Mouse (Mus musculus) heart, postnatal 10 days (tissue): ENCODE results near the gene Pdzd4. TPM values are rescaled to one million over a fixed set of nuclear protein-coding genes. Genes with fewer than 3 reads are reported as not detected.

Experiments used
- DNase-seq, 2 experiments: peaks; one replicate each; pipeline ENCODE4 v3.0.0; 2021
- intact Hi-C: fragments of 180-260 bp; cut with DNase I; formaldehyde crosslinking; loops from one replicate; pipeline ENCODE4 v1.15.1; 2025
- total RNA-seq, 2 experiments: library from RNA; stranded (reverse); gene quantifications; 2 replicates each; pipeline ENCODE4 v1.2.3; 2021

Pdzd4 gene
- 1 to 10 TPM; 2.7 to 2.9 TPM for total RNA-seq

DNA sequence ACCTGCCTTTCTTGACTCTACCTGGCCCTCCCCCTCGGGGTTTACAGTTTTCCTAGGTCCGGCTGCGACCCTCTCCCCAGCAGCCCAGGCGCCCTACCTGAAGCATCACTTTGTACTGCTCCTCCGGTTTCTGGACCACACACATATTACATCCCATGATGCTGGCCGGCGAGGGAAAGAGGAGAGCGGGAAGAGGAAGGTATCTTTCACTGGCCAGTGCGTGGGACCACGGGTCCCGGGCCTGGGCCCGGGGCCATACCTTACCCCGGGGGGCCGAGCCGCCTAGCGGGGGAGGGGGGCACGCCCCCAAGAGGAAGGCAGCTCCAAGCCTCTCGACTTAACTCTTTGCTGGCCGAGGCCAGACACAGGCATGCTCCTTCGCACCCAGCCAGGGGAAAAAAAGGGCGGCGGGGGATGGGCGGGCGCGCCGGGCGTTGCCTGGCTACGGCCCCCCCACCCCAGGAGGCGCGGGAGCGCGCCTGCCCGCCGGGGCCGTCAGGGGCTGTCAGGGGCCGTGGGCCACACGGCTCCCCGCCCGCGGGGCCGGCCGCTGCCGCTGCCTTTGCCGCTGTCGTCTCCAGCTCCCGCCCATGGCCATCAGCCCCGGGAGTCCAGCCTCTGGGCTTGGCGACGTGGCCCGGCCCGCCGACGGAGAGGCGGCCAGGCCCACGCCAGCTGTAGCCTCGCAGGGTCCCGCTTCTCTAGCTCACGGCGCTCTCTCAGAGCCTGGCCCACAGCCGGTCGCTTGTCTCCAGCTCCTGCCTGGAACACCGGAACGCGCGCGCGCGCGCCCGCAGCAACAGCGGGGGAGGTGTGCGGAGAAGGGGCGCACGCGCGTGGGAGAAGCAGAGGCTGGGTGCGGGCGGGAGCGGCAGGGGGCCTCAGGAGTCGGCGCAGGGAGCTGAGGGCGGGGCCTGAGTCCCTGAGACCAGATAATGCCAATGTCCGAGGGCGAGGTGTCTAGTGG is at the start of gene Pdzd4:
Gene Pdzd4 (minus strand): TSS at position 785 of the 967 bp plus-strand sequence.
- DNase-seq = peak; percentile 37 to 60
- intact Hi-C loops = no loop called here

DNA sequence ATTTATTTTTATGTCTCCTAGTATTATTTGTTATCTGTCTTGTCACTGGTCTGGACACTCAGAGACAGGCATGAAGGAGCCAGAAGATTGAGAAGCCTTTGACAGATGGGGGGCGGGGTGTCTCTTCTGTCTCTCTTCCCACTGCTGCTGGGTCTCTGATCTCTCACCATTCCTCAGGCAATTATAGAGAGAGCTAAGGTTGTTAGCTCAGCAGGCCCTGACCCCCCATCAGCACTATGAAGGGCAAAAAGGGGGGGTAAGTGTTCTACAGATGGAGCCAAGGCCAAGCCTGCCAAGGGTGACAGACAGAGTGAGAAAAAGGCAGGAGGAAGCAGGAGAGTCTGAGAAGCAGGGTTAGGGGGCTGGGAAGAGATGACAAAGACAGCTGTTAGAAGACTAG is 47.2 kb upstream of the Pdzd4 start:
- intact Hi-C loops = no loop called here
- DNase-seq = no peak

DNA sequence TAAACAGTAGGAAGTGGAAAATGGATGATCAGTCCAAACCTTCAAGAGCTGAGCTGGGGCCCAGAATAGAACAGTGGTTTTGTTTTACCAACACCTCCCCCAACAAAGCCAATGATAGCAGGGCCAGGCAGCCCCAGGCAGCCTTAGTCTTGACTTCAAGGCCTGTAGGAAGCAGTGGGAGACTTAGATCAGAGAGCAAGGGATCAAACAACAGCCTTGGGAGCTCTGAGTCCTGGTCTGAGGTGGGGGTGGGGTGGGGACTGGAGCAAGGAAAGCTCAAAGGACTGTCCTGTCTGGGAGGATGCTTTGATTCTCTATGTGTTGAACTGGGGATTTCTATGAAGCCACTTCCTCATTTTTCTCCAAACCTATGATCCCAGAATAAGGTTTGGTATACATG is 46.7 kb upstream of the Pdzd4 start:
- no peak for DNase-seq
- intact Hi-C loops = no loop called here

DNA sequence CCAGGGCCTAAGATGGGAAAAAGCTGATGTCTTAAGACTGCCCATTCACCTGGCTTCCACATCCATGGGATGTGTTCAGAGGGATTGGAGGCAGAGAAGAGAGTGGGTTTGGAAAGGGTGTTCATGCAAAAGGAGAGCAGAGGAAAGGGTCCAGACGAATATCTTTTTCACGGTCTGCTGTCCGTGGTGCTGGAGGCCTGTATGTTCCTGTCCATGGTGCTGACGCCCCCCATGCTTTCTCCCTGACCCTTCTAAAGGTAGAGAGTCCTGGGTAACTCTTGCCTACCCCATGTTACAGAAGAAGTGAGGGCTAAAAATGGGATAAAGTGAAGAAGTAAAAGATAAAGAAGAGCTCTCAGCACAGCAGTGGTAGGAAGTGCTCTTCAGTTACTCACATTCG is 44.6 kb upstream of the Pdzd4 start:
- DNase-seq = peak; percentile 24 to 65
- intact Hi-C loops = no loop called here

DNA sequence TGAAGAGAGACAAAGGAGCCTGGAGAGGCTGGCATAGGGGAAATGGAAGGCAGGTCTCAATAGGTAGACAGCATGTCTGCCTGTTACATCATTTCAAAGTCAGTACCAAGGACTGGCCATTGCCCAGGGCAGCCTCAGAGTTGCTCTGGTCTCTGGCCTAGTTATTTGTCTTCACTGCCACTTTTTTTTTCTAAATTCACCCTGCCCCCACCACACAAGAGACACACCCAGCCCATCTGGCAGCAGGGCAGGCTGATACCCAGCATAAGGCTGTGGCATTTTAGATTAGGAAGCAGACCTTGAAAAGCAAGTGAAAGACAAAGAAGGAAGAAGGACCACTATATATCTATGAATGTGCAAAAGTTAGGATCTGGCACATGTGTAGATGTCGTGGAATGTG is 43.1 kb upstream of the Pdzd4 start:
- intact Hi-C loops = no loop called here
- no peak for DNase-seq

DNA sequence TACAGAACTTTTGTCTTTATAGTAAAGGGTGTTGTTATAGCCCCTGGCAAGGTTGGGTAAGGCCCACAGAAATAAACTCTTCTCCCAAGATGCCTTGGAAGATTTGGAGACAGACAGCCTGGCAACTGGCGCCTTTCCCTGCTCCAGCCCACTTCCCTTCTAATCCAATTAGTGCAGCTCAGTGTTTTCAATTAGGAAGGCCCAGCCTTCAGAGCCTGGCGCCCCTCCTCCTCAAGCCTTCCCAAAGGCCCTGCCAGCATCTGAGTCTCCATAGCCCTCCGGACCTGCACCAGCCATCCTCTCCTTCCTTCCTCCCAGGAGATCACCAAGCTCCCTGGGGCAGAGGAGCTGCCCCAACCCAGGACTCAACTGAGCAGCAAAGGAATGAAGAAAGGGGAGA is 42.5 kb upstream of the Pdzd4 start:
- no peak for DNase-seq
- intact Hi-C loops = no loop called here

DNA sequence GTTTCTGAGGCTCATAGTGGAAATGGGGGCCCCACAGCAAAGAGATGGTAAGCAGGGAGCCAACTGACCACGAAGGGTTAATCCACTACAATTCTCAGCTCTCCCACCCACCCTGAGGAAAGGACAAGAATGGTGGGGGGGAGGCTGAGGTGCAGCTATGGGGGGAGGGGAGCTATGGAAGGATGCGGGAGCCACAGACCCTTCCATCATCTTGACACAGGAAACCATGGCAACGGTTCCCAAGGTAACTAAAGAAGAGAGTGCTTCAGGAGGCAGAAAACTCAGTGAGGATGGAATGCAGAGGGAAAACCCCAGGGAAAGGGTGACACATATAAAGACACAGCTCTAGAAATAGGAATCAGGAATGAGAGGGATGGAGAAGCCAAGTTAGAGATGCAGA is 39.9 kb upstream of the Pdzd4 start:
- intact Hi-C loops = no loop called here
- no peak for DNase-seq

DNA sequence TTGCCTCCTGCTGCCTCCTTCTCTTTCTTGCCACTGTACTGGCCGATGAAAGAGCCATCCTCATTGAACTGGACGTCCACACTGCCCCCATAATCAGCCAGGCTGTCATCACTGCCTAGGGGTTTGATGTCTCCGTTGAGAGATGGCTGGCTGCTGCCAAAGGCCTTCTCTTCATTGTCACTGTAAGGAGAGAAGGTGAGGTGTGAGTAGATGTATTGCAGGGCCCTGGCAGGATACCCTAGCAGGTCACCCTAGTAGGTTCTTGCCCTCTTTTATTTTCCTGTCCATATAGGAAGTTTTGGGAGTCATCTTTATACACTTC is 30.3 kb upstream of the Pdzd4 start:
- peak; percentile 27 to 35 for DNase-seq
- intact Hi-C loops = no loop called here

DNA sequence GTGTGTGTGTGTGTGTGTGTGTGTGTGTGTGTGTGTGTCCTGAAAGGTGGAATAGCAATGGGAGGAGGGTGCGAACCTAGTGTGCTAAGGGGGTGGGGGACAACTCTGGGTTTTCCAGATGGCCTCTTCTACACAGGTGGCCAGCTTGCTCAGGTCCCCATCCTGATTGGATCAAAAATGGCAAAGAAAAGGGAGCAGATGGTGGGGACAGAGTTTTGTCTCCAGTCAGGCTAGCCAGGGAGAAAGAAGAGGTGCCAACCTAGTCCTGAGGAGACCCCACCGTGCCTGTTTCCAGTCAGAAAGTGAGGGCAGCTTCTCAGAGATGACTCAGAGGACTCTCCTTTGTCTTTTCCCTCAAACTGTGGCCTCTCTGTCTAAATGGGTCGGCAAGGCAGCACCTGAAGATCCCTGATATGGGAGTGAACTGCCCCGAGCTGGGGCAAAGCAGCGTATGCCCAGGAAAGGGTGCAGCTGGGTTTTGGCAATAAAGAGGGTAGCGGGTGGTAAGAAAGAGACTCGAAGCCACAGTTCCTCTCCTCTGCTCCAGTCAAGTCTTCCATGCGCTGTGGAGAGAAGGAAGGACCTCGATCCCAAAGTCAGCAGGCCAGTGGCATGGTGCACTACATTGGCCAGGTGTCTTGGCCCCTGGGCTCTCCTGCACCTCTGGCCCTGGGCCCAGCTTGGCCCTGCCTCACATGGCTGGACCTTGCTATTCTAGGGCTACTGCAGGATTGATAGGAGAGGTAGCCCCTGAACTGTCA is 29.7 kb upstream of the Pdzd4 start:
- intact Hi-C loops = no loop called here
- no peak for DNase-seq

DNA sequence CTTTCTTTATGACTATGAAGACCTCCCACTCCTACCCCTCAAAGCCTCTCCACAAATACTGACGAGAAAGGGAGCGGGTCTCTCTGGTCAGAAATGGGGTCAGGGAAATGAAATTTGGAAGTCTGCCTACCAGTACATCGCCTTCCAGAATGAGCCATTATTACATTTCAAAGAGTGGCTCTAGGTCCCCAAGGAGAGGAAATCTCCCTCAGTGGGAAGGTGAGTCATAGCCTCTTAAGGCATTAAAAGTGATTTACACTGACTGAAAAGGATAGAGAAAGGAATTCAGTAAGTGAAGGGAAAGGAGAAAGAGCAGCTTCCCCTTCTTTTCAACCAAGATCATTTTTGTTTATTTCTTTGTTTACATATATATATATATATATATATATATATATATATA is 11.9 kb upstream of the Pdzd4 start:
- no peak for DNase-seq
- intact Hi-C loops = no loop called here

DNA sequence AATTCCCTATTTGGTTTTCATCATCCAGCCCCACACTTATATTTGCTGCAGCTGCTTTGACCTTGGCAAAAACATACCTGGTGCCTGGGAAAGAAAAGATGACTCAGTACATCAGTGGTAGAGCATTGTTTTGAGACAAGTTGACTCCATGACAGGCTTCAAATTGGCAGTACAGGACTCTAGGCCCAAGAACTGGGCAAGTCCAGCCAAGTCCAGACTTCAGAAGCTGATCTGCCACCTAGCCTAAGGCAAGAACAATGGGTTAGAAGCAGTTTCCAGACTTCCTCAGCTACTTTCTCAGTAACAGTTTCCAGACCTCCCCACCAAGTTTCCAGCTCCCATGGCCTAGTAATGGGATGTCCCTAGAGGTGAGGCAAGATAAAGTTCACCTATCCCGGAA is 11.0 kb upstream of the Pdzd4 start:
- no peak for DNase-seq
- intact Hi-C loops = no loop called here

DNA sequence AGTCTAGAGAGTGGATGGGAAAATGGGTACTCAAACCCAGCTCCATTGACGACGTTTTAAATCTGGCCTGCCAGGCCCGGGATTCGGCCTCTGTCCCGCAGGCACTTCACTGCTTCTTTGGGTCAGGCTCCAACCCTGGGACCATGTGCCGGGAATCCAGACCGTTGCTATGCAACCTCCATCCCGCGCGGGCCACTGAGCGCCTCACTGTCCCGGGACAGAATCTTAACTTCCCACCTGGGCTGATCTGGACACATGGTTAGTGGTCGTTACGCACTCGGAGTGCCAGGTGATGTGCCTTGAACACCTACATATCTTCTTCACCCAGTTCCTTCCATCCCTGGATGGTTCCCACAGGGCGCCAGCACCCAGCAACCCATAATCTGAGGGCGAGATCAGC is 1.0 kb downstream of the Pdzd4 start:
- DNase-seq = peak in 1 of 2 experiments; percentile 3
- intact Hi-C loops = no loop called here

DNA sequence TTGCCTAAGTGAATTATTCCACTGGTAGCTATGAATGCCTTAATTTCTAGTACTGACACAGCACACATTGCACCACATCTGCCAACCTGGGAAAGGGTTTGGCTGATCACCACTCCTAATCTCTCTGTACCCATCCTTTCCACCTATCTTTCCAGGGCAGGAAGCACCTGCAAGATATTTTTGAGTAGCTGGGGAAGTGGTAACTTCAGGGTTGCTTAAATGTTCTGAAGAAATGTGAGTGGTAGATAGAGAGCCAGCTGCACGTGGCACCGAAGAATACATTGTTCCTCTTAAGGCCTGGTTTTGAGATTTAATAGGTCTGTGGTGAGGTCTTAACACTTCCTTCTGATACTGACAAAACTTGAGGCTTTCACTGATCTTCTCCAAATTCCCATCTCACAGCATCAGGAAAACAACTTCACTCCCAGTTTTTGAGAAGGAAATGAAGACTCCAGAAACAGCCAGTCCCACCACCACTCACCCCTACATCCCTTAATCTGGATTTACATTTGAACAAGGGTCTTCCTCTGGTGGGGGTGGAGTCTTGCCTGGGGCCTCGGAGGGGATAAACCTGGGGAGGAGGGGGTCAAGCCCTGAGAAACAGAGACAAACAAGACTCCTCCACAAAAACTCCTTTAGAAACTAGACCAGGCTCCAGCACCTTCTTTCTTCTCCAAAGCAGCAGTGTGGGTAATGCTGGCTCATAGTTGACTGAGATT is 8.0 kb downstream of the Pdzd4 start:
- no peak for DNase-seq
- intact Hi-C loops = no loop called here

DNA sequence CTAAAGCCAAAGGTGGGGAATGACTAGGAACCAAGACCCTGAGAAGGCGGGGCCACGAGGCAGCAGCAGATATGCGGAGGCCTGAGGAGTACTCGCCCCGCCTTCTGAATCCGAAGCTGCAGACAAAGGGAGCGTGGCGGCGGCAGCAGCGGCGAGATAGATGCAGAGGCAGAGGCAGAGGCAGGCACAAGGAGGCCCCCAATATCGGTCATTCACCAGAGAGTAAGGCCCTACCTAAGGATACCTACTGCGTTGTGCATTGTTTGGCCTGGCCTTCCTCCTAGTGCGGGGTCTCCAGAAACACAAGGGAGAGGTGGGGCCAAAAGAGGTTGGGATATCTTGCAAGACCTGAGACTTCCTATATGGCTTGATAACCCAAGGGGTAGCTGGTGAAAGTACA is 9.7 kb downstream of the Pdzd4 start:
- intact Hi-C loops = no loop called here
- DNase-seq = no peak

DNA sequence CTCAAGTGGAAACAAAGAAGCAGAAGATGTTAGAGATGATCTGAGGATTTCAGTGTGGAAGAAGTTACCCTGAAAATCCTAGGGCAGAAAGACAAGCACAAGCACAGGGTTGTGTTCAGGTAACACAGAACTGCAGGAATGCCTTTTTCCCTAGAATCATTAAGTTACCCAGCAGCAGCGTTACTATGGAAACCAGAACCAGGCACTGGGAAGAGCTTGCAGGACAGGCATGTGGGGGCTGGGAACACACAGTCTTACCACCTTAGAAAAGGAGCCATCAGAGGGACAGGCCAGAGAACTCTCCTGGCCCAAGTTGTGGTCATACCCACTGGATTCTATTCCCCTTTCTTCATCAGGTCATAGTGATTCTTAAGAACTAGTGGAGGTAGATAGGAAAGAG is 19.0 kb downstream of the Pdzd4 start:
- intact Hi-C loops = no loop called here
- no peak for DNase-seq

DNA sequence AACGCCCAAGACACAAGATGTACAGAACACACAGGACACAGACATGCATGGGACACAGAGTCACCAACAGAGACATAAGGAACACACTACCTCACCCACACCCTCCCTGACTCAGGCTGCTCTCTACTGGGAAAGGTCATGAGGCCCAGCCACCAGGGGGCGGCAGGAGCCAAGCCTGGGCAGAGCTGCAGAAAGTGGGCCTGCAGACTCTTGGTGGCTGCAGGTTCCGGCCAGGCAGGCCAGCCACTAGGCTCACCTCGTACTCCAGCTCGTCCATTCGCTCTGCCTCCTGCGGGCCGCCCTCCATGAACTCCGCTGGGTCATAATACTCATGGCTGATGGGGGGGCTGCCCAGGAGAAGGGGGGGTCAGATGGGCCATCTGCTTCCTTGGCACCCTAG is 26.3 kb downstream of the Pdzd4 start:
- DNase-seq = peak; percentile 79 to 80
- intact Hi-C loops = loop anchor here (1.0 to 5.0 kb wide), 4 partner anchors 98 to 614 kb away; partner anchors contain the start of genes Irak1 and L1cam

DNA sequence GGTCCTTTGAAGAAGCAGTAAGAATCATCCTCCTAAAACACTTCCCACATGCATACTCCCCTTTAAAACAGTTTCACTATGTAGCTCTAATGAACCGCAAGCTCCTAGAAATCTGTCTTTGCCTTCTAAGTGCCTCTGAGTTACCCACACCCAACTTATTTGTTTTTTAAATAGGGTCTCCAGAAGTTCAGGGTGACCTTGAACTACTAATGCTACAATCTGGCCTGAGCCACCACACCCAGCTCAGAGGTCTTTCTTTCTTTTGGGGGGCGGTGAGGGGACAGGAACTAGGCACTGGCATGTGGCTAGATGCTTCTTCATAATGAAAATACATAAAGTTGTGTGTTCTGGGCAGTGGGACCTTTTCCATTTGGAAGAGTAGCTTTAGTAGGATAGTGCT is 27.3 kb downstream of the Pdzd4 start:
- intact Hi-C loops = loop anchor here (5.0 kb wide), 2 partner anchors 225 to 615 kb away; partner anchors contain the start of gene Irak1
- no peak for DNase-seq

DNA sequence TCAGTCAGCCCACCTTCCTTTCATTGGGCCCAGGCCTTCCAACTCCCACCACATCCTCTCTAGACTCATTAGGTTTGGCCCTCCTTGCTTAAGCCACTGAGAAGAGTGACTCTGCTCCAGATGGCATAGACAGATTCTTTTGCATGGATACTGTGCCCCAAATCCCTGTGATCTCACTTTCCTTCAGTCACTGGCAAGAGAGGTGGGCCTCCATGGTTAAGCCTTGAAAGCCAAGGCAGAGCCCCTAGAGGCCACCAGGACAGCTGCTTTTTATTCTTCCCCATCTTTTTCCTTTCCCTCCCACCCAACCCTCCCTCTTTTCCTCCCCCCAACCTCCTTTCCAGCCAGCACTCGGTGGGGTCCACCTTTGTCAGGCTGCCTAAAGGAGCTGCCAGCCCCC is 31.3 kb downstream of the Pdzd4 start:
- no peak for DNase-seq
- intact Hi-C loops = no loop called here

DNA sequence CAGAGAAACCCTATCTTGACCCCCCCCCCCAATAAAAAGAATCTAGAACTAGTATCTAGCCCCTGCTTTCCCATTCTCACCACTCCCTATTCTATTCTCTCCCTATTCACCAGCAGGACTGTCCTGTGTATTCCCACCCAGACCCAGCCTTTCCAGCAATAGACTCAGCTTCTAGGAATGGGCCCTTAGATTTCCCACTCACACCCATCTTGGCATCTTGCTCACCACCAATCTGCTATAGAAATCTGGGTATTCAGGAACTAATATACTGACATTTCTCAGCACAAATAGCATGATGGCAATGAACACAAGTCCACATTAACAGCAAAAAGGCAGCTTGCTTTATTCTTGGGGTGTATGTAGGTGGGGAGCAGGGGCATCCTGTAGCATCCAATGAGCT is 31.7 kb downstream of the Pdzd4 start:
- intact Hi-C loops = no loop called here
- no peak for DNase-seq

DNA sequence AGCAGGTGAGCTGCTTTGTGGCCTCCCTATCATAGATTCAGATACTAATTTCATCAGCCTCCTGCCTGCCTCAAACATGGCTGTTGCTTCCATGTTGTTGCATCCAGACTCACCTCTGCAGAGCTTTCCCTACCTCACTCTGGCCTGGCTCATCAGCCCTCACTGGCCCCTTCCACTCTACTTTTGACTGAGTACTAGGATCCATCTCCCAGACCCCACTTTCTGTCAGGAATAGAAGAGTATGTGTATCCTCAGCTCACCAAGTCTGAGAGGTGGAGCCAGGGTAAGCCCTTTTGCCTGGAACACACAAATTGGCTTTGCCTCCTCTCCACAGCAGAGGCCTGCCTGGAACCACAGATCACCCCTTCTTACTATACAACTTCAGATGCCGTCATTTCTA is 36.3 kb downstream of the Pdzd4 start:
- intact Hi-C loops = loop anchor here (5.0 to 10.0 kb wide), 2 partner anchors 134 to 456 kb away; partner anchors contain the start of genes Arhgap4, Flna and Naa10
- no peak for DNase-seq

DNA sequence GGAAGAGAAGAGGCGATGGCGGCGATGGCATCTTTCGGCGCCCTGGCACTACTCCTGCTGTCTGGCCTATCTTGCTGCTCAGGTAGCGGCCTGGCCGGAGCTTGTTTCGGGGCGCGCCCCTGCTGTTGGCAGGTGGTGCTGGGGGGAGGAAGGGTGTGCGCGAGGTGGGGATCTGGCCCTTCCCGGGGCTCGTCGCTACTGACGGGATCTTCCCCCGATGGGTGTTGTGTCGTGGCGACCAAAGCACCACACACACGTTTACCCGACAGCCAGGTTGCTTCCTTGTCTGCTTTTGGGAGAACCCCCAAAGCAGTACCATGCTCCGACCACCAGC is 37.6 kb downstream of the Pdzd4 start:
- intact Hi-C loops = loop anchor here (5.0 to 10.0 kb wide), 2 partner anchors 135 to 458 kb away; partner anchors contain the start of genes Arhgap4, Flna and Naa10
- no peak for DNase-seq
